Mouse (Mus musculus): ENCODE measurements around the gene Stap2. TPM values are rescaled to one million over a fixed set of nuclear protein-coding genes. Genes with fewer than 3 reads are reported as not detected.

The Stap2 gene
- polyA plus RNA-seq, 1 experiment from 2014 or later, result 6.0 TPM

DNA sequence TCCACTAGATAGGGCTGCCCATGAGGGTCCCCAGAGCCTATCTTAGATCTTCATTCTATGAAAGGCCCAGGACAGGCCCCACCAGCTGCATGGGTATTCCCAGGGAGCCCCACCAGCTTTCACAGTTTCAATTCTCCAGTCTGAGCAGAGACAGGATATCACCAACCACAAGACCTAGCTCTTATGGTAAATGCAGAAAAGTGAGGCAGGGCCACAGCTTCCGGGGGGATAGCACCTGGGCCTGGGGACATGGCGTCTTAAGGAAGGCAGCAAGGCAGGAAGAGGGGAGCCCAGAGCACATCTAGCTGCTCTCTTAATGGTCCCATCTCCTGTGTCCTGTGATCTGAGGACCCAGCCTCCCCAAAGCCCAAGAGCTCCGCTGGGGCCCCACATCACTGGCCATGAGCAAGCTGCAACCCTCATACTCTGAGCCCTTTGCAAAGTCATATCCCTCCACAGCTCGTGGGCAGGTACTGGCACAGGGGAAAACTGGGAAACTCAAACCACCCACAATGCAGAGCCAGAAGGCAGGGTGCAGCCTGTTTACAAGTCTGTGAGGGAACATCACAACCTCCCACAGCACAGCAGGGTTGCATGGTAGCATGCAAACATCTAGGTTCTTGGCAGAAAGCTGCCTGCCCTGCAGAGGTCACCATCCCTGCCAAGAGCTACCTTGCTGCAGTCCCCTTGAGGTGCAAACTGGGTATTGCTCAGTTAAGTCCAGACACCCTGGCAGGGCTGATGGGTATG, 16.0 kb upstream of the Stap2 start:
- WGBS, result 88% methylated on average over 4 of the region's 4 CpGs

DNA sequence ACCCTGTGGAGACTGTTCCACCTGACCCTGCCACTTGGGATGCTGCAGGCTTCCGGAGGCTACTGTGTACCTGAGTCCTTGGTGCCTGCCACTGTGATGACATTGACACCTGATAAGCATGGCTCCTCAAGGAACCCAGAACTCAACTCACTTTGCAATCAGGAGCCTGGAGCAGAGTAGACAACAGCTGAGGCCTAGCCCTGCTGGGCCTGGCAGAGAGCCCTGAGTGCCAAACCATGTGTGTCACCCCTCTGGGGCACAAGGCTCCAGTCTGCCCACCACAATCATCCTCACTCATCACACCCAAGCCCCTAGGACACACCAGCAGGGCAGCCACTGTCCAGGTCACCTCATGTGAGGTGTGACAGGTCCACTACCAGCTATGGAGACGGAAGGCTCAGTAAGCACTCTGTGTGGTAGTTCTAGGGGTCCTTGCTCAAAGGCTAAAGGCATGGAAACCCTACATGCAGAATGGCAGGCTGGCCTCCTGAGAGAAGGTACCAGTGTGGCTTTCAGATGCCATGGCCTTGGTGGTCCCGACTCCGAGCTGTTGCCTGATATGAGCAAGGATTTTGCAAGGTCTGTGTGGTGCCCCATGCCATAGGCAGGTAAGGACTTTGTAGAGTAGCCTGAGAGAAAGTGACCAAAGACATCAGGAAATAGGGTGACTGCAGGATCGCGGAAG, 15.2 kb upstream of the Stap2 start:
- Histone ChIP-seq H3K4me2 (replicated peaks) (no peak overlapping the region), H3K36me3 (replicated peaks; ENCODE audit: control insufficient read depth, insufficient read depth) (peaks cover 47% of the 10 kb centered on the region), H3K9me3 (ENCODE audit: control insufficient read depth, low read length) (no peaks in the 10 kb centered on the region), H3K4me3 (replicated peaks; ENCODE audit: low read length) (no peak overlapping the region), H3K27me3 (ENCODE audit: control insufficient read depth, insufficient read depth, low read length) (no peaks in the 10 kb centered on the region), H3K4me1 (replicated peaks; ENCODE audit: control insufficient read depth, insufficient read depth, low read length) (peaks cover 14% of the 10 kb centered on the region; the same call in 1 of the 2 replicates), H3K9ac (no peak overlapping the region), H3K27ac (0 out of 2 replicates have a peak overlapping the region, but pooled peaks have one; percentile 11)
- DNase-seq (ENCODE audit: low spot score) (no peak), ATAC-seq (ENCODE audit: low FRiP score) (0 out of 2 replicates have a peak, but pooled peaks have one; percentile 2)
- 86% methylated on average over 6 of the region's 6 CpGs for WGBS

More for the DNA sequence above, 16.0 kb upstream of the Stap2 start:
- Histone ChIP-seq H3K4me1 (replicated peaks; ENCODE audit: control insufficient read depth, insufficient read depth, low read length) (peaks cover 14% of the 10 kb centered on the region; the same call in 1 of the 2 replicates), H3K9me3 (ENCODE audit: control insufficient read depth, low read length) (no peaks in the 10 kb centered on the region), H3K27ac (peak overlapping the region; percentile 34; the same call in 1 of the 2 replicates), H3K36me3 (replicated peaks; ENCODE audit: control insufficient read depth, insufficient read depth) (peaks cover 39% of the 10 kb centered on the region), H3K27me3 (ENCODE audit: control insufficient read depth, insufficient read depth, low read length) (no peaks in the 10 kb centered on the region), H3K4me2 (replicated peaks) (no peak overlapping the region), H3K4me3 (replicated peaks; ENCODE audit: low read length) (no peak overlapping the region), H3K9ac (0 out of 2 replicates have a peak overlapping the region, but pooled peaks have one; percentile 12)
- DNase-seq (ENCODE audit: low spot score), result no peak
- no peak for ATAC-seq (ENCODE audit: low FRiP score)

DNA sequence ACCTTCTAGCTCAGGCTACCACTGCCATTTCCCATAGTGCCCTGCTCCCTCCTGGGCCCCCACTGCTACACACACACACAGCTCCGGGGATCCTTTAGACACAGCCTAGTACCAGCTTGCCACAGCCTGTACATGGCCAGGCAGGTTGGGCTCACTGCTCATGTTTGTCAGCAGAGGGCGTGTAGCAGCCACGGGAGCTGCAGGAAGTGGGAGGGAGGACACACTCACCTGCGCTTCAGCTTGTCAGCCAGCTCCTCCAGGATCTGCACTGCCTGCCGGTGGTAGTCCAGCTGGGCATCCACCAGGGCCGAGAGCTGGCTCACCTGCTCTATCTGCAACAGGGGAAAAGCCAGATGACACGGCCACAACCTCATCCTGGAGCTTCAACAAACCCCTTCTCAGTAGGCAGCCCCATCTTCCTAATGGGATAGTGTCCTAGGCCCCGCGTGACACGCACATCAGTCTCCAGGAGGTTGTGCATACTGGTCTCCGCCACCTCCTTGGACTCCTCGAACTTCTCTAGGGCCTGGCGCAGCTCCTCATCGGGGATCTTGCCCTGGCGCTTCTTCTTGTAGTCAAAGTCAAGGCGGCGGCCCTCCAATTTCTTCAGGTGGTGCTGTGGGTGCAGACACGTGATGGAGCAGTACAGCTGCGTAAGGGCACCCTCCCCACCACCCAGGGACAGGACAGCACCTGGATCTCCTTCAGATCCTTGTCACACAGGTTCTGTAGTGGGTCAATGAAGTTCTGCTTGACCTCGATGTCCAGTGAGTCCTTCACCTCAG, 13.2 kb upstream of the Stap2 start:
- Histone ChIP-seq H3K9me3 (ENCODE audit: control insufficient read depth, low read length) (no peaks in the 10 kb centered on the region), H3K4me1 (replicated peaks; ENCODE audit: control insufficient read depth, insufficient read depth, low read length) (peaks cover 13% of the 10 kb centered on the region; the same call in 1 of the 2 replicates), H3K4me3 (replicated peaks; ENCODE audit: low read length) (no peak overlapping the region), H3K9ac (no peak overlapping the region), H3K27me3 (ENCODE audit: control insufficient read depth, insufficient read depth, low read length) (no peaks in the 10 kb centered on the region), H3K27ac (no peak overlapping the region), H3K4me2 (replicated peaks) (no peak overlapping the region), H3K36me3 (replicated peaks; ENCODE audit: control insufficient read depth, insufficient read depth) (peaks cover 67% of the 10 kb centered on the region)
- 76% methylated on average over 20 of the region's 20 CpGs for WGBS
- ATAC-seq (ENCODE audit: low FRiP score) (peak; percentile 24; the same call in 1 of the 2 replicates), DNase-seq (ENCODE audit: low spot score) (no peak)

DNA sequence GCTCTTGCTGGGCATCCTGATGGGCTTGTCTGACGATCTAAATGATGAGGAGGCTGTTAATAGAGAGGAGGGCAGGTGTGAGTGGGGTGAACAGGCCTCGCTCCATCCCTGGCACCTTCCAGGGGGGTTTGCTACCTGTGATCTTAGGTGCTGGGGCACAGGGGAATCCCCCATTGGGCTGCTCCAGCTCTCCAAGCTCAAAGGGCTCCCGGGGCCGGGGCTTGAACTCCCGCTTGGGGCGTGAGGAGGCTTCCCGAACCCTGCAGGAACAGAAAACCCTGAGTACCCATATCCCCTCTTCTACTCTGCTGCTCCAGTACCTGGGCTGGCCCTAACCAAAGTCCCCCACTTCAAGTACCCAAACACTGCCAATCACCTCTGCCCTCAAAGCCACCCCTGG, 12.5 kb upstream of the Stap2 start:
- no peak overlapping the region for H3K27ac ChIP-seq
- DNase-seq (ENCODE audit: low spot score) (no peak), ATAC-seq (ENCODE audit: low FRiP score) (no peak)
- H3K4me2 ChIP-seq (replicated peaks), result no peak overlapping the region
- no peak overlapping the region for H3K4me3 ChIP-seq (replicated peaks; ENCODE audit: low read length)
- no peaks in the 10 kb centered on the region for H3K27me3 ChIP-seq (ENCODE audit: control insufficient read depth, insufficient read depth, low read length)
- 94% methylated on average over 7 of the region's 7 CpGs for WGBS
- H3K9ac ChIP-seq, result no peak overlapping the region
- peaks cover 74% of the 10 kb centered on the region for H3K36me3 ChIP-seq (replicated peaks; ENCODE audit: control insufficient read depth, insufficient read depth)
- no peaks in the 10 kb centered on the region for H3K9me3 ChIP-seq (ENCODE audit: control insufficient read depth, low read length)
- H3K4me1 ChIP-seq (replicated peaks; ENCODE audit: control insufficient read depth, insufficient read depth, low read length), result peaks cover 6% of the 10 kb centered on the region; the same call in 1 of the 2 replicates

DNA sequence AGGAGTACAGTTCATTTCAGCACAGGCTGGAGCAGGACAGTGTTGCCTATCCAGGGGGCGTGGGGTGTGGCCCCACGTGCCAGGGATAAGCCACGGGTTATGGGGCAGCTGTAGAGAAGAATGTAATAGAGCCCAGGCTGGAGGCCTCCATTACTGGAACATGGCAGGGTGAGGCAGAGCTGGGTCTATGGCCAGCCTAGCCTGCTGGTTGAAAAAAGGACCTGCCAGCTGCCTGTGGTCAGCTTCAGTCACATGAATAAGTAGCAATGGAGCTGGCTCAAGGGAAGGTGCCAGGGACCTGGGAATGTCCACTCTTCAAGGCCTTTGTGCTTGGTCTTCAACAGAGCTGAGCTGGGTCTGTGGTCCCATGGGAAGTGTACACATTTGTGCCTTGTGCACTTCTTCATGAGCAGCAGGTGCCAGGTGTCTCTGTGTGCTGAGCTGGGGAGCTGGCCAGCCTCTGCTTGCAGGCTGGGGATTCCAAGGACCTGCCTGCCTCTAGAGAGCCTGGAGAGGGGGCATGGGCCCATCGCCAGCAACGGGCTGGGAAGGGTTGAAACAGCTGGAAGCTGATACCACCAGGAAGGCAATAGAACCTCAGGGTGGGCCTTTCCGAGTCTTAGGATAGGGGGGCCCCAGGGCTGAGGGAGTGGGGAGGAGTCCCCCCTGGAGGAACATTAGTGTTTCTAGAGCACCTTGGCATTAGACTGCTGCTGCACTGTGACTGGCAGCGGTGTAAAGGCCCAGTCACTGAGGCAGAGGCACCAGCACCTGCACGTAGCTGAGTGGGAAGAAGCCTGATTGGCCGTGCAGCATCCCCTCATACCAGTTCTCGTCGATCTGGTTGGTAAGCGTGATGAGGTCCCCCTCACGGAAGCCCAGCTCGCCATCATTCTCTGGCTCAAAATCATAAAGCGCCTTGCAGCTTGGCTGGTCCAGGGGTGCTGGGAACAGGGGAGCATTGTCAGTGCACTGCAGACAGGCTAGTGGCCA, 11.7 kb upstream of the Stap2 start:
- no peak for ATAC-seq (ENCODE audit: low FRiP score)
- 85% methylated on average over 15 of the region's 15 CpGs for WGBS
- no peaks in the 10 kb centered on the region for H3K27me3 ChIP-seq (ENCODE audit: control insufficient read depth, insufficient read depth, low read length)
- H3K9me3 ChIP-seq (ENCODE audit: control insufficient read depth, low read length), result no peaks in the 10 kb centered on the region
- peaks cover 82% of the 10 kb centered on the region for H3K36me3 ChIP-seq (replicated peaks; ENCODE audit: control insufficient read depth, insufficient read depth)
- no peaks in the 10 kb centered on the region; the same call in 1 of the 2 replicates for H3K4me1 ChIP-seq (replicated peaks; ENCODE audit: control insufficient read depth, insufficient read depth, low read length)
- no peak for DNase-seq (ENCODE audit: low spot score)
- H3K4me3 ChIP-seq (replicated peaks; ENCODE audit: low read length), result no peak overlapping the region
- H3K9ac ChIP-seq, result no peak overlapping the region
- H3K4me2 ChIP-seq (replicated peaks), result no peak overlapping the region
- H3K27ac ChIP-seq, result no peak overlapping the region

DNA sequence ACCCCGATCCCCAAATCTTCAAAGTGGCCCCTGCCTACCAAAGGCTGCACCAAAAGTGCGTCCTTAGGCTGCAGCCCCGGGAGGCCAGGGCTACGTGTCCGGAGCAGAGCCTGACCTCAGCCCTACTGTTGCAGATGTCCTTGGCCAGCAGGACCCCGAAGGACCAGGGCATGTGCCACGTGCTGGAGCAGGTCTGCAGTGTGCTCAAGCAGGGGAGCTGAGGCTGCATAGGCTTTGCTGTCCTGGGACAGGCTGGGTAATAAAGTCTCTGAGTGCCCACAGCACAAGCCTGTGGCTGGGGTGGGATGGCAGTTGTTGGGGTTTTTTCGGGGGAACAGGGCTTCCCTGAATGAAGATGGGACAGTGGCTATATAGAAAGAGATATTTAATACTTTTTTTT, 11.0 kb upstream of the Stap2 start:
- Histone ChIP-seq H3K9ac (no peak overlapping the region), H3K27ac (no peak overlapping the region), H3K4me2 (replicated peaks) (no peak overlapping the region), H3K4me3 (replicated peaks; ENCODE audit: low read length) (no peak overlapping the region), H3K27me3 (ENCODE audit: control insufficient read depth, insufficient read depth, low read length) (no peaks in the 10 kb centered on the region), H3K4me1 (replicated peaks; ENCODE audit: control insufficient read depth, insufficient read depth, low read length) (peaks cover 4% of the 10 kb centered on the region; the same call in 1 of the 2 replicates), H3K36me3 (replicated peaks; ENCODE audit: control insufficient read depth, insufficient read depth) (peaks cover 89% of the 10 kb centered on the region), H3K9me3 (ENCODE audit: control insufficient read depth, low read length) (no peaks in the 10 kb centered on the region)
- ATAC-seq (ENCODE audit: low FRiP score) (no peak), DNase-seq (ENCODE audit: low spot score) (no peak)
- whole genome bisulfite sequencing, result 91% methylated on average over 8 of the region's 8 CpGs

DNA sequence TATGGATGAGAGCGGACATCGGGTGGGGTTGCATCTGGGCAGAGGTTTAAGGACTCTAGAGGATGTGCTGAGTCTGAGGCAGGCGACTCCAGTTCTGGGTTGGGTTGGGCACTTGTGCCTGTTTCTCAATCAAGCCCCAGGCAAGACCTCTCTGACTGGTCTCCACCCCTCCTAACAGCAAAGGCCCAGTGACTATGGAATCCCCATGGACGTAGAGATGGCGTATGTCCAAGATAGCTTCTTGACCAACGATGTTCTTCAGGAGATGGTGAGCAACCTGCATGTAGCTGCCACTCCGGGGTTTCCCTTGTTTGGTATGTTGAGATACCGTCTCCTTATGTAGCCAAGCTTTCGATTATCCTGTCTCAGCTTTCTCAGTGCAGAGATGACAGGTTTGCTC, 9.9 kb upstream of the Stap2 start:
- no peak for ATAC-seq (ENCODE audit: low FRiP score)
- Histone ChIP-seq H3K9me3 (ENCODE audit: control insufficient read depth, low read length) (no peaks in the 10 kb centered on the region), H3K4me1 (replicated peaks; ENCODE audit: control insufficient read depth, insufficient read depth, low read length) (peaks cover 15% of the 10 kb centered on the region), H3K4me3 (replicated peaks; ENCODE audit: low read length) (no peak overlapping the region), H3K9ac (no peak overlapping the region), H3K36me3 (replicated peaks; ENCODE audit: control insufficient read depth, insufficient read depth) (peaks cover 98% of the 10 kb centered on the region), H3K27me3 (ENCODE audit: control insufficient read depth, insufficient read depth, low read length) (no peaks in the 10 kb centered on the region), H3K4me2 (replicated peaks) (no peak overlapping the region), H3K27ac (no peak overlapping the region)
- DNase-seq (ENCODE audit: low spot score), result no peak
- 93% methylated on average over 9 of the region's 9 CpGs for WGBS

DNA sequence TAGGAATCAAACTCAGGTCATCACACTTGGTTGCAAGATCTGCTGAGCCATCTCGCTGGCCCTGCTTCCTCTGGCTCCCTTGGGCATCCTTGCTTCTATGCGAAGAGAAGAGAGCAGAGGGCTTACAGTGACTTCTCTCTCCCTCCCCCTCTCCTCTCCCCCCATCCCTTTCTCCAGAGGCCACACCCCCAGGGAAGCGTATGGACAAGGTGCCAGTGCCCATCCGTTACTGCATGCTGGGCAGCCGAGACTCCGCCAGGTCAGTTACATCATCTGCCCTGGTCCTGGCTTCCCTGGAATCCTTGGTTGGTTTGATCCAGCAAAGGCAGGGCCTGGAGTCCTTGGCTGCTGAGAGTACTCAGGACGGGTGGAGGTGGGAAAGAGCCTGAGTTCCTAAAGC, 6.1 kb upstream of the Stap2 start:
- Histone ChIP-seq H3K27me3 (ENCODE audit: control insufficient read depth, insufficient read depth, low read length) (no peaks in the 10 kb centered on the region), H3K4me3 (replicated peaks; ENCODE audit: low read length) (no peak overlapping the region), H3K4me1 (replicated peaks; ENCODE audit: control insufficient read depth, insufficient read depth, low read length) (peaks cover 25% of the 10 kb centered on the region), H3K9me3 (ENCODE audit: control insufficient read depth, low read length) (no peaks in the 10 kb centered on the region), H3K36me3 (replicated peaks; ENCODE audit: control insufficient read depth, insufficient read depth) (peaks cover 60% of the 10 kb centered on the region), H3K9ac (peak overlapping the region; percentile 90), H3K27ac (no peak overlapping the region), H3K4me2 (replicated peaks) (peak overlapping the region; percentile 91; the same call in 1 of the 2 replicates)
- no peak for DNase-seq (ENCODE audit: low spot score)
- no peak for ATAC-seq (ENCODE audit: low FRiP score)
- WGBS, result 91% methylated on average over 7 of the region's 7 CpGs

Measured in hindbrain, embryonic 14.5 days (tissue).